Mouse (Mus musculus) thymus, adult 2 months (tissue): ENCODE measurements around the gene Slc15a4.

Experiments
- CTCF ChIP-seq: fragments of 200-500 bp; IDR thresholded peaks from 2 replicates; pipeline ENCODE4 v1.5.1; 2012; ENCODE audit warnings: mild to moderate bottlenecking, control low read depth, low read length, moderate library complexity, borderline replicate concordance; ENCODE audit not compliant: control insufficient read depth, poor library complexity, insufficient read depth; ENCODE audit errors: extremely low read depth
- POLR2A ChIP-seq: fragments of 200-500 bp; IDR thresholded peaks from 2 replicates; pipeline ENCODE4 v1.6.1; 2012; ENCODE audit warnings: mild to moderate bottlenecking, low read length, control low read depth, moderate library complexity; ENCODE audit not compliant: control insufficient read depth, poor library complexity, insufficient read depth; ENCODE audit errors: extremely low read depth

- TF ChIP-seq CTCF (no peak), POLR2A (no peak)
These were observed 17.2 kb downstream of the Slc15a4 start for GRCm38 (mm10) chr5:127615459-127615858.
